Mouse (Mus musculus) spleen, adult 2 months (tissue): ENCODE results near the gene Tspan12. TPM values are rescaled to one million over a fixed set of nuclear protein-coding genes. Genes with fewer than 3 reads are reported as not detected.

Source experiments
- DNase-seq, 2 experiments: peaks; one replicate each; pipeline versions ENCODE4 v3.0.0 to v3.0.0-alpha.2; 2012 to 2021; ENCODE audit warnings: low spot score in 2 of 2, low read depth in 1 of 2
- H3K27ac ChIP-seq: fragments of 200-500 bp; 2 replicates; pipeline ENCODE4 v1.5.1; 2012; ENCODE audit warnings: low read length, inconsistent platforms; ENCODE audit not compliant: insufficient read depth
- H3K27me3 ChIP-seq: fragments of 200-500 bp; 2 replicates; pipeline ENCODE4 v1.6.1; 2012; ENCODE audit warnings: mild to moderate bottlenecking, moderate library complexity, low read length, inconsistent platforms; ENCODE audit not compliant: control insufficient read depth, insufficient read depth
- H3K36me3 ChIP-seq: fragments of 200-500 bp; 2 replicates; pipeline ENCODE4 v1.6.1; 2012; ENCODE audit warnings: mild to moderate bottlenecking, low read length, inconsistent platforms; ENCODE audit not compliant: control insufficient read depth, insufficient read depth
- H3K4me1 ChIP-seq: fragments of 200-500 bp; 2 replicates; pipeline ENCODE4 v1.6.1; 2011; ENCODE audit warnings: inconsistent platforms; ENCODE audit not compliant: control insufficient read depth, insufficient read depth, insufficient read length
- H3K4me3 ChIP-seq: fragments of 200-500 bp; 2 replicates; pipeline ENCODE4 v1.5.1; 2011; ENCODE audit warnings: mild to moderate bottlenecking, inconsistent platforms; ENCODE audit not compliant: insufficient read depth, insufficient read length; ENCODE audit errors: extremely low read depth
- CTCF ChIP-seq: fragments of 200-500 bp; IDR thresholded peaks from 2 replicates; pipeline ENCODE4 v1.5.1; 2011; ENCODE audit warnings: mild to moderate bottlenecking, inconsistent platforms; ENCODE audit not compliant: insufficient read depth, insufficient read length, insufficient replicate concordance; ENCODE audit errors: extremely low read depth
- POLR2A ChIP-seq: fragments of 200-500 bp; IDR thresholded peaks from 2 replicates; pipeline ENCODE4 v1.6.1; 2011; ENCODE audit warnings: low read depth, low read length, inconsistent platforms
- WGBS: fragments of 180-500 bp; shearing (Covaris S2); methylation state at CpG from one replicate; pipeline ENCODE4 v1.1.7; 2018; 5-methylcytosine and 5-hydroxymethylcytosine counted together
- polyA plus RNA-seq: library from polyadenylated mRNA; depleted of rRNA; stranded (reverse); fragments of >200 nt; gene quantifications from 2 replicates; pipeline ENCODE4 v1.2.3, GENCODE M21; 2012

Gene Tspan12
- polyA plus RNA-seq, 1 experiment: 1.4 TPM

DNA sequence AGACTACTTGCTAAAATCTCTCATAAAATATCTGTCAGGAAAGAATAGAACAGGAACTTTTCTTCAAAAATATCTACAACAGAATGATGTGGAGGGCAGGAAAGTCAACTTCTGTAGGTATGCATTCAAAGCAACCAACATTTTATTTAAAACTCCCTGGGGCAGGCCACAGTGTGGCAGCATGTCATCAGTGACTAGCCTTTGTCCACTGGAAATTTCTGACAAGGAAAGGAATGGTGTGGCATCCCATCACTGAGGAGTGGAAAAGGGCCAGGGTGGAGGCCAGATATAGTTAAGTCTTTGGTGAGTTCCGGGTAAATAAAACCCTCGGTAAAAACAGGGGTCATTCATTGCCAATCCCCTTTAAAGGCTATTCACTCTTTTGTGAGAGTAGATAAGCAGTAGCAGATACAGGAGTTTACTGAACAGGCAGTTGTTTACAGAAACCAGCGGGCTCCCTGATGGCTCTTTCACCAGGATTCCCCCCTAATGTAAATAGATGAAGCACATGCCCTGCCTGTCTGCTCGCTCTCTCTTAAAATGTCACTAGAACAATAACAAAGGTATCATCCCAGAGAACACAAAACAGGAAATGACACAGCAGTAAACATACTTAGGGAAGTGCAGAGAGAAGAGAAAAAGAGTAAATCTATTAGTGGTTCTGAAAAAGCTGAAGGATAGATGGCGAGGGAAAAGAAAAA is 34.1 kb downstream of the Tspan12 start:
- Histone ChIP-seq H3K27ac (no peak overlapping the region), H3K4me3 (no peak overlapping the region), H3K4me1 (no peaks in the 10 kb centered on the region), H3K27me3 (no peaks in the 10 kb centered on the region), H3K36me3 (no peaks in the 10 kb centered on the region)
- 63% methylated on average over 5 of the region's 5 CpGs for WGBS
- DNase-seq: no peak
- TF ChIP-seq CTCF: no peak
- no peak for TF ChIP-seq POLR2A

DNA sequence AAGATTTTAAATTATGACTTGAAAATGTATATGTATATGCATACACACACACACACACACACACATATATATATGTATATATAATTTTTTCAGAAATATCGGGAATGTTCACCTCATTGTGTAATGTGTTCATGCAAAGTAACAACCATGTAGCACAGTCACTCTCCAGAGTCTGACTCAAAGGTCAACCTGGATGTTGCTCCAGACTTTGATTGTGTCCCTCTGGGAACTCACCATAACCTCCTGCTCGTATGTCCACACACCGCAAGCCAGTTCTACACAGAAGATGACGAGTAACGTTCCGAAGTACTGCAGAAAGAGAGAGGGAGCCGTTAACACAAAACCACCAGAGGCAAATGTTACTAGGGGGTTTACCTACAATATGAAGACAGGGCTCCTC is 46.3 kb downstream of the Tspan12 start:
- H3K27me3 ChIP-seq: no peaks in the 10 kb centered on the region
- DNase-seq: no peak
- no peak overlapping the region for H3K27ac ChIP-seq
- 92% methylated on average over 7 of the region's 7 CpGs for whole genome bisulfite sequencing
- H3K4me1 ChIP-seq: no peaks in the 10 kb centered on the region
- TF ChIP-seq POLR2A (no peak), CTCF (no peak)
- no peak overlapping the region for H3K4me3 ChIP-seq
- no peaks in the 10 kb centered on the region for H3K36me3 ChIP-seq

DNA sequence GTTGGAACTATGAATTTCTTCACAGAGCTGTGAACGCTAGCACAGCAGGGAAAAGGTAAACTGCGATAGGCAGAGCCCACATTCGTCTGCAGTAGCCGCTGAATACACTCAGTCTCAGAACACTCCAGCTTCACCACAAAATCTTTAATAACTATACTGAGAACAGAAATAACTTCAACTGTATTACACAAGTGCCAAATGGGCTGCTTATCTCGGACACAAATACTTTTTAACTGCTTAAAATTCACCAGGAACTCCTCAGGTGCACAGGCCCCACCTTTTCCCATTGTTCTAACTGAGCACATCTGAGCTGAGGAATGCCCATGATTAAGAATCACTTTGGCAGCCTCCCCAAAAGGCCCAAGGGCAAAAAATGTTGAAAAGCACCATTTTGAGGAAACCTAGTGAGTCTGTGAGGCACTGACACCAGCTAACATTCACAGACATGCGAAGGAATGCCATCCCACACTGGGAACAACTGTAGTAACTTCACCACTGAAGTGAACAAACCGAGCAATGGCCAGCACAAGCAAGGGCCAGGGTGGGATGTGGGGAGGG is 47.2 kb downstream of the Tspan12 start:
- H3K27me3 ChIP-seq: no peaks in the 10 kb centered on the region
- no peak for DNase-seq
- H3K4me3 ChIP-seq: no peak overlapping the region
- no peak for TF ChIP-seq CTCF
- no peak for TF ChIP-seq POLR2A
- no peaks in the 10 kb centered on the region for H3K4me1 ChIP-seq
- no peaks in the 10 kb centered on the region for H3K36me3 ChIP-seq
- H3K27ac ChIP-seq: no peak overlapping the region
- WGBS: 80% methylated on average over 7 of the region's 7 CpGs

DNA sequence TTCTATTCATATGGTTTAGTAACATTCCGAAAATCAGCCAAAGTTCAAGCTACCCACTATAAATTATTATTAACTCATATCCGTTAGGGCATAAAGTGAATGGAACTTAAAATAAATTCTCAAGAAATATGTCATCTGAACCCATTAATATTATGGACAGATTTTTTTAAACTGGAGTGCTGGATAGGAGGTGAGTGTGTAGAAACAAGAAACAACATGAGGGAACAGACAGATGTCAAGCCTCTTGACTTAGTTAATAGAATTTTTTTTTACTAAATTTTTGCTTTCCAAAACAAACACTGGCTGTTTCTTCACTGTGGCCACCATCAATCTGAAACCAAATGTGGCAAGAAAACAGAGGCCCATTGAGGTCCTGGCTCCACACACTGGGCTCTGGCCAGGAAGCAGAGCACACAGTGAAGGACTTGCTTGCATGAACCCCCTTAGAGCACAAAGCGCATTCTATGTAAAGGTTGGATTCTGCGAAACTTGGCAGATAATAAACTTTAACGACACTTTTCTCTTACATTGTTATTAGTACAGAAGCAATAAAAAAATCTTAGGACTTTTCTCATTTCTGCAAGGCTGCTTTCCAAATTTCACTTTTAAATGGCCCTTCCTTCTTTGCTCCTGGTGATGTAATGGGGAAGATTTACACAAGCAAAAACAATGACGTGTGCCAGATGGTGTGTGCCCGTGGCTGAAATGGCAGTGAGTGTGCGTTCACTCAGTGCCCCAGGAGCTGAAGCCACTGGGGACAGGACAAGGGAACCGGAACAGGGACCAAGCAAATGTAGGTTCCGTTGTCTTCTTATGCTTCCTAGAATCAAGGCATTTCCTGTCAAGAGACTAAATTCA is 48.6 kb downstream of the Tspan12 start:
- Histone ChIP-seq H3K27ac (no peak overlapping the region), H3K4me3 (no peak overlapping the region), H3K27me3 (no peaks in the 10 kb centered on the region), H3K36me3 (no peaks in the 10 kb centered on the region), H3K4me1 (no peaks in the 10 kb centered on the region)
- TF ChIP-seq POLR2A: no peak
- no peak for TF ChIP-seq CTCF
- 84% methylated on average over 10 of the region's 10 CpGs for WGBS
- no peak for DNase-seq

DNA sequence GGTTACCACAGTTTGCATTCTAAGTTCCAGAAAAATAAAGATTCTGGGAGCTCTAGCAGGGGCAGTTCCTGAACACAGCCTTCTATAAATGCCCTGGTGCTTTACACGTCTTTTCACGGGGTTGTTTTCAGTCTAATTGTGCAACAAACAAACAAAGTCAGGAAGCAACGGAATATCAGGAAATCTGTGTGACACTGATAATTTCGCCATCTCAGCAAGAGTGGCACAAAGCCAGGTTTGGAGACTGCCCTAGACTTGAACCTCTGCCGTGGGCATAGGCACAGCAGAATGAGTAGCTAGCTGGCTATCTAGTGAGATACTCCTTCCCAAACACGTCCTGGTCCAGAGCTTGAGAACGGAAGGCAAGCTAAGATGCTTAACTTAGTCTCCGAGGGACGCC is 53.7 kb downstream of the Tspan12 start:
- Histone ChIP-seq H3K36me3 (no peaks in the 10 kb centered on the region), H3K4me1 (no peaks in the 10 kb centered on the region), H3K27ac (no peak overlapping the region), H3K4me3 (no peak overlapping the region), H3K27me3 (no peaks in the 10 kb centered on the region)
- no peak for DNase-seq
- 59% methylated on average over 9 of the region's 9 CpGs for WGBS
- no peak for TF ChIP-seq CTCF
- TF ChIP-seq POLR2A: no peak

DNA sequence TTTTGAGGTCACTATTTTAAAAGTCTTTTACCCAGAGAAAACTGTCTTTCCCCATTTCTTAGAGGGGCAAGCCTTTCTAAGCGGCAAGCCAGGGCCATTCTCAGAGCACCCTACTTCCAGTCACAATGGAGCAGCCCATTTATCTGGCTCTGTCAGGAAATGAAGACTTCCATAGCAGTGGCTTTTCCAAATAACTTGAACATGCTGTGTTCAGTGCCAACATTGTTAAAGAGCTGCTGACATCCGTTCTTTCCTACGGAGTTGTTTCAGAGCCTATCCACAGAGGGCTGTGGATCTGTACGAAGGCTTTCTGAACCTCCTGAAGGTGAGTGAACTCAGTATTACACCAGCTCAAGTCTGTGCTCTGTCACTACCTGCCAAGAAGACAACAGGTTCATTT is 55.2 kb downstream of the Tspan12 start:
- no peak overlapping the region for H3K4me3 ChIP-seq
- no peak for DNase-seq
- TF ChIP-seq POLR2A (no peak), CTCF (no peak)
- no peaks in the 10 kb centered on the region for H3K27me3 ChIP-seq
- no peaks in the 10 kb centered on the region for H3K4me1 ChIP-seq
- WGBS: 84% methylated on average over 4 of the region's 4 CpGs
- H3K36me3 ChIP-seq: no peaks in the 10 kb centered on the region
- H3K27ac ChIP-seq: no peak overlapping the region
